Mouse (Mus musculus) embryo, embryonic 10 days (tissue): Measurements from ENCODE around the gene Rere.

Experiments
- DNase-seq: peaks from one replicate; pipeline ENCODE4 v3.0.0-alpha.2; 2015; ENCODE audit warnings: low spot score

Gene Rere

GRCm38 (mm10) chr4:150281018-150281761 lies at the start of gene Rere:
Gene Rere (plus strand): TSS chr4:150281646.
- DNase-seq, result peak; percentile 98

GRCm38 (mm10) chr4:150231871-150232270 lies 49.6 kb upstream of the Rere start:
- no peak for DNase-seq

- DNase-seq, result peak; percentile 68
Measured at GRCm38 (mm10) chr4:150234599-150235327, 46.7 kb upstream of the Rere start.

GRCm38 (mm10) chr4:150235585-150235984 lies 45.9 kb upstream of the Rere start:
- DNase-seq, result no peak

- DNase-seq, result no peak
Measured at GRCm38 (mm10) chr4:150236031-150236430, 45.4 kb upstream of the Rere start.

GRCm38 (mm10) chr4:150236521-150237481 lies 44.6 kb upstream of the Rere start, which contains the start of gene Eno1:
Gene Eno1 (plus strand): TSS chr4:150236721.
- peak; percentile 99 for DNase-seq

- DNase-seq, result peak; percentile 57
Measured at GRCm38 (mm10) chr4:150237636-150238361, 43.6 kb upstream of the Rere start.

- peak; percentile 71 for DNase-seq
Measured at GRCm38 (mm10) chr4:150238433-150239086, 42.9 kb upstream of the Rere start.

- DNase-seq, result no peak
Measured at GRCm38 (mm10) chr4:150239087-150239480, 42.4 kb upstream of the Rere start.

- no peak for DNase-seq
Measured at GRCm38 (mm10) chr4:150239503-150239902, 41.9 kb upstream of the Rere start.

GRCm38 (mm10) chr4:150239951-150240368 lies 41.5 kb upstream of the Rere start:
- peak; percentile 99 for DNase-seq

GRCm38 (mm10) chr4:150240381-150240886 lies 41.0 kb upstream of the Rere start:
- no peak for DNase-seq

GRCm38 (mm10) chr4:150241708-150242107 lies 39.7 kb upstream of the Rere start:
- DNase-seq, result no peak

- DNase-seq, result no peak
Measured at GRCm38 (mm10) chr4:150242745-150243144, 38.7 kb upstream of the Rere start.

- no peak for DNase-seq
Measured at GRCm38 (mm10) chr4:150245876-150246275, 35.6 kb upstream of the Rere start.

GRCm38 (mm10) chr4:150248009-150248408 lies 33.4 kb upstream of the Rere start:
- peak; percentile 79 for DNase-seq

- no peak for DNase-seq
Measured at GRCm38 (mm10) chr4:150248917-150249316, 32.5 kb upstream of the Rere start.

GRCm38 (mm10) chr4:150249731-150250270 lies 31.6 kb upstream of the Rere start:
- no peak for DNase-seq

- DNase-seq, result peak; percentile 52
Measured at GRCm38 (mm10) chr4:150250549-150251422, 30.7 kb upstream of the Rere start.
